Mouse (Mus musculus) CD8-positive naive resting alpha-beta T cell, adult 2 months (primary cell): Measurements from ENCODE around the gene Slc10a4.
"Not testable (repeated sequence)": the region's sequence is repeated elsewhere in the genome, so short reads cannot be mapped to it uniquely, and the experiment has no call there.

Source experiments
- DNase-seq, 2 experiments: peaks; one replicate each; pipeline ENCODE4 v3.0.0; 2022; ENCODE audit warnings: low read depth in 2 of 2, low spot score in 2 of 2

Gene Slc10a4

GRCm38 (mm10) chr5:73013611-73014287 lies 7.1 kb downstream of the Slc10a4 start:
- not testable (repeated sequence) for DNase-seq

- DNase-seq, result no peak
Observed at GRCm38 (mm10) chr5:73014745-73015144, 8.1 kb downstream of the Slc10a4 start.

GRCm38 (mm10) chr5:73023801-73024200 lies 17.1 kb downstream of the Slc10a4 start:
- DNase-seq, result no peak

DNA sequence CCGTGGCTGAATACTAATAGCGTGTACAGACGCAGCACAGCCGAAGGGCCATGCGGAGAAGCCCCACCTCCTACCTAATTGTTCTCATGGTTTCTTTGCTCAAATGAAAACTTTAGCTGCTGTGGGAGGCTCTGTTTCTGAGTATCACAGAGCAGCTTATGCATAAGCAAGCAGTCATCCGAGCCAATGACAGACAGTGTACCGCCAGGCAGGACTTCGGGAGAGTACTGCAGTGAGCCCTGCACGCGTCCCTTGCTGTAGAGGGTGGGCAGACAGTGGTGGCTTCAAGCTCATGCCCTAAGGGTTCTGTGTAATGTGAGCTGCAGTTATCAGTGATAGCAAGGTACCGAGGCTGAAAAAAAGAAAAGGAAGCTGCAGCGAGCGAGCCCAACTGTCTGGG lies 22.0 kb downstream of the Slc10a4 start:
- DNase-seq, result no peak

GRCm38 (mm10) chr5:73032481-73032880 lies 25.8 kb downstream of the Slc10a4 start:
- no peak for DNase-seq

- no peak for DNase-seq
Observed at GRCm38 (mm10) chr5:73044055-73044454, 37.4 kb downstream of the Slc10a4 start.

GRCm38 (mm10) chr5:73047651-73048245 lies 41.1 kb downstream of the Slc10a4 start:
- DNase-seq, result no peak

DNA sequence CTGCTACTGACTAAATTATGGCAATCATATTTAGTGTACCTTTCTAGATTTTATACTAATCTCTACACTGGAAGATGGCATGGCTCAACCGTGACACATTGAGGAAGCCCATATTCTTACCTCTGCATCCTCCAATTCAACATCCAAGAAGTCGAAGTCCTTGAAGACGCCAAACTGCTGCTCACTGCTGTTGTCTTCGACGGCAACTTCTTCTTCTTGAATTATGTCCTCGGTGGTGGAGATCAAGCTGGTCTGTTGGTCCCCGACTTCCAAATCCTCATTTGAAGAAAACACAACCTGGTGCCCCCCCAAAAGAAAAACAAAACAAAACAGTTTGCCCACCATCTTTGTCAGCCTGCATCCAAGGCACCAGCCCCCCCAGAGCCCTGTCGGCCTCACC lies 47.2 kb downstream of the Slc10a4 start:
- no peak for DNase-seq

GRCm38 (mm10) chr5:73056457-73056856 lies 49.8 kb downstream of the Slc10a4 start:
- no peak for DNase-seq

DNA sequence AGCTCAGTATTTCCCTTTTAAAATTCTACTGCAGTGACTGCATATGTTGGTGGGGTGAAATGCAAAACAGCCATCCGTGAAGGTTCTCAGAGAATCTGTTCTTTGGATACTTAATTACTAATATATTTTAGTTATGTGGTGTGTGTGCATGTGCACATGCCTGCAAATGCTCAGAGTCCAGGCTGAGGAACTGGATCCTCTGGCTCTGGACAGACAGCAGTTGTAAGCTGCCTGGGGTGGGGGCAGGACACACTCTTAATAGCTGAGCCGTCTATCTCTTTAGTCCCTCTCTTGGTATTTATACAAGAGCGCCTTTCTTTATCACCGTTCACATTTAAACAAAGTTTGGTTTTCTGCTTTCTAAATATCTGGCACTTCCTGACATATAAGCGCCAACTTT lies 50.3 kb downstream of the Slc10a4 start:
- DNase-seq, result no peak

- DNase-seq, result no peak
Observed at GRCm38 (mm10) chr5:73061506-73062155, 54.9 kb downstream of the Slc10a4 start.
